Mouse (Mus musculus): ENCODE measurements around the gene Hint3. TPM values are rescaled to one million over a fixed set of nuclear protein-coding genes. Genes with fewer than 3 reads are reported as not detected.
"Not testable (repeated sequence)": the region's sequence is repeated elsewhere in the genome, so short reads cannot be mapped to it uniquely, and the experiment has no call there.

The Hint3 gene
- polyA plus RNA-seq, 1 experiment from 2014 or later = 21.5 TPM

GRCm38 (mm10) chr10:30628444-30628843, 988 bp downstream of the Hint3 start:
- not testable (repeated sequence) for H3K9ac ChIP-seq; H3K4me3 ChIP-seq (replicated peaks); H3K4me2 ChIP-seq (replicated peaks); H3K36me3 ChIP-seq; H3K9me3 ChIP-seq (replicated peaks); H3K27ac ChIP-seq (replicated peaks); ATAC-seq (ENCODE audit: insufficient number of reproducible peaks, low FRiP score, low TSS enrichment, low read depth); H3K27me3 ChIP-seq; H3K4me1 ChIP-seq
- 91% methylated on average over 11 of the region's 11 CpGs for WGBS

GRCm38 (mm10) chr10:30627548-30627947, 1.9 kb downstream of the Hint3 start:
- 37% methylated on average over 1 of the region's 1 CpGs for WGBS
- no peak for ATAC-seq (ENCODE audit: insufficient number of reproducible peaks, low FRiP score, low TSS enrichment, low read depth)
- Histone ChIP-seq H3K4me1 (no peaks in the 10 kb centered on the region), H3K27me3 (no peaks in the 10 kb centered on the region), H3K4me2 (replicated peaks) (no peak overlapping the region), H3K36me3 (no peaks in the 10 kb centered on the region), H3K4me3 (replicated peaks) (no peak overlapping the region), H3K9ac (no peak overlapping the region), H3K27ac (replicated peaks) (no peak overlapping the region), H3K9me3 (replicated peaks) (no peaks in the 10 kb centered on the region)

- Histone ChIP-seq H3K27ac (replicated peaks) (no peak overlapping the region), H3K36me3 (no peaks in the 10 kb centered on the region), H3K4me1 (no peaks in the 10 kb centered on the region), H3K27me3 (no peaks in the 10 kb centered on the region), H3K9ac (no peak overlapping the region), H3K9me3 (replicated peaks) (no peaks in the 10 kb centered on the region), H3K4me2 (replicated peaks) (no peak overlapping the region), H3K4me3 (replicated peaks) (no peak overlapping the region)
- no peak for ATAC-seq (ENCODE audit: insufficient number of reproducible peaks, low FRiP score, low TSS enrichment, low read depth)
- 51% methylated on average over 5 of the region's 5 CpGs for WGBS
These were observed 5.0 kb downstream of the Hint3 start for GRCm38 (mm10) chr10:30624161-30625019.

GRCm38 (mm10) chr10:30622928-30623327, 6.5 kb downstream of the Hint3 start:
- no peak for ATAC-seq (ENCODE audit: insufficient number of reproducible peaks, low FRiP score, low TSS enrichment, low read depth)
- H3K9me3 ChIP-seq (replicated peaks) = no peaks in the 10 kb centered on the region
- H3K4me1 ChIP-seq = no peaks in the 10 kb centered on the region
- no peak overlapping the region for H3K4me3 ChIP-seq (replicated peaks)
- H3K27me3 ChIP-seq = no peaks in the 10 kb centered on the region
- no peaks in the 10 kb centered on the region for H3K36me3 ChIP-seq
- H3K4me2 ChIP-seq (replicated peaks) = no peak overlapping the region
- no peak overlapping the region for H3K9ac ChIP-seq
- no peak overlapping the region for H3K27ac ChIP-seq (replicated peaks)

- 39% methylated on average over 3 of the region's 3 CpGs for WGBS
- H3K4me1 ChIP-seq = 0 out of 2 replicates have a peak, but pooled peaks cover 3% of the 10 kb centered on the region
- no peaks in the 10 kb centered on the region for H3K27me3 ChIP-seq
- H3K36me3 ChIP-seq = no peaks in the 10 kb centered on the region
- no peaks in the 10 kb centered on the region for H3K9me3 ChIP-seq (replicated peaks)
- ATAC-seq (ENCODE audit: insufficient number of reproducible peaks, low FRiP score, low TSS enrichment, low read depth) = no peak
- H3K27ac ChIP-seq (replicated peaks) = peak overlapping the region; percentile 97; the same call in 1 of the 2 replicates
- peak overlapping the region; percentile 62 for H3K4me3 ChIP-seq (replicated peaks)
- H3K9ac ChIP-seq = 0 out of 2 replicates have a peak overlapping the region, but pooled peaks have one; percentile 57
- peak overlapping the region; percentile 71 for H3K4me2 ChIP-seq (replicated peaks)
These were observed 10.6 kb downstream of the Hint3 start for GRCm38 (mm10) chr10:30618918-30619210.

GRCm38 (mm10) chr10:30618091-30618917, 11.1 kb downstream of the Hint3 start:
- no peaks in the 10 kb centered on the region for H3K27me3 ChIP-seq
- ATAC-seq (ENCODE audit: insufficient number of reproducible peaks, low FRiP score, low TSS enrichment, low read depth) = peak; percentile 100
- H3K27ac ChIP-seq (replicated peaks) = peak overlapping the region; percentile 97
- H3K9ac ChIP-seq = peak overlapping the region; percentile 57
- peak overlapping the region; percentile 71 for H3K4me2 ChIP-seq (replicated peaks)
- H3K36me3 ChIP-seq = no peaks in the 10 kb centered on the region
- no peaks in the 10 kb centered on the region for H3K9me3 ChIP-seq (replicated peaks)
- H3K4me3 ChIP-seq (replicated peaks) = peak overlapping the region; percentile 62
- 0 out of 2 replicates have a peak, but pooled peaks cover 3% of the 10 kb centered on the region for H3K4me1 ChIP-seq
- under 1% methylated on average over 49 of the region's 49 CpGs for WGBS

- Histone ChIP-seq H3K9me3 (replicated peaks) (no peaks in the 10 kb centered on the region), H3K4me3 (replicated peaks) (no peak overlapping the region), H3K36me3 (no peaks in the 10 kb centered on the region; the same call in 1 of the 2 replicates), H3K4me1 (0 out of 2 replicates have a peak, but pooled peaks cover 3% of the 10 kb centered on the region), H3K4me2 (replicated peaks) (no peak overlapping the region), H3K27ac (replicated peaks) (no peak overlapping the region), H3K9ac (no peak overlapping the region), H3K27me3 (no peaks in the 10 kb centered on the region)
- 83% methylated on average over 4 of the region's 4 CpGs for WGBS
- ATAC-seq (ENCODE audit: insufficient number of reproducible peaks, low FRiP score, low TSS enrichment, low read depth) = no peak
These were observed 16.4 kb downstream of the Hint3 start for GRCm38 (mm10) chr10:30613039-30613438.

GRCm38 (mm10) chr10:30609614-30610013, 19.8 kb downstream of the Hint3 start:
- H3K27me3 ChIP-seq = no peaks in the 10 kb centered on the region
- H3K4me3 ChIP-seq (replicated peaks) = no peak overlapping the region
- H3K9ac ChIP-seq = no peak overlapping the region
- H3K9me3 ChIP-seq (replicated peaks) = no peaks in the 10 kb centered on the region
- no peak overlapping the region for H3K27ac ChIP-seq (replicated peaks)
- no peaks in the 10 kb centered on the region; the same call in 1 of the 2 replicates for H3K36me3 ChIP-seq
- ATAC-seq (ENCODE audit: insufficient number of reproducible peaks, low FRiP score, low TSS enrichment, low read depth) = no peak
- no peaks in the 10 kb centered on the region for H3K4me1 ChIP-seq
- no peak overlapping the region for H3K4me2 ChIP-seq (replicated peaks)

- no peaks in the 10 kb centered on the region; the same call in 1 of the 2 replicates for H3K36me3 ChIP-seq
- H3K4me2 ChIP-seq (replicated peaks) = no peak overlapping the region
- H3K4me3 ChIP-seq (replicated peaks) = no peak overlapping the region
- H3K27ac ChIP-seq (replicated peaks) = no peak overlapping the region
- H3K27me3 ChIP-seq = no peaks in the 10 kb centered on the region
- no peaks in the 10 kb centered on the region for H3K9me3 ChIP-seq (replicated peaks)
- H3K9ac ChIP-seq = no peak overlapping the region
- H3K4me1 ChIP-seq = no peaks in the 10 kb centered on the region
- ATAC-seq (ENCODE audit: insufficient number of reproducible peaks, low FRiP score, low TSS enrichment, low read depth) = no peak
- 62% methylated on average over 2 of the region's 2 CpGs for WGBS
These were observed 21.3 kb downstream of the Hint3 start for GRCm38 (mm10) chr10:30608109-30608508.

GRCm38 (mm10) chr10:30600542-30600966, 28.9 kb downstream of the Hint3 start, which contains the start of gene Trmt11:
Gene Trmt11, minus strand, starts transcription at chr10:30600749.
- under 1% methylated on average over 28 of the region's 28 CpGs for WGBS
- Histone ChIP-seq H3K9ac (peak within 1 kb of the TSS; percentile 74), H3K4me3 (replicated peaks) (peak within 1 kb of the TSS; percentile 78), H3K36me3 (peaks cover 8% of the 10 kb centered on the region; the same call in 1 of the 2 replicates), H3K27me3 (no peaks in the 10 kb centered on the region), H3K9me3 (replicated peaks) (no peaks in the 10 kb centered on the region), H3K4me1 (0 out of 2 replicates have a peak, but pooled peaks cover 11% of the 10 kb centered on the region), H3K4me2 (replicated peaks) (peak within 1 kb of the TSS; percentile 67), H3K27ac (replicated peaks) (peak within 1 kb of the TSS; percentile 89)
- ATAC-seq (ENCODE audit: insufficient number of reproducible peaks, low FRiP score, low TSS enrichment, low read depth) = peak; percentile 92

GRCm38 (mm10) chr10:30600094-30600534, 29.3 kb downstream of the Hint3 start:
- Histone ChIP-seq H3K4me3 (replicated peaks) (peak overlapping the region; percentile 78), H3K4me1 (0 out of 2 replicates have a peak, but pooled peaks cover 11% of the 10 kb centered on the region), H3K27ac (replicated peaks) (peak overlapping the region; percentile 89), H3K27me3 (no peaks in the 10 kb centered on the region), H3K36me3 (peaks cover 10% of the 10 kb centered on the region; the same call in 1 of the 2 replicates), H3K4me2 (replicated peaks) (peak overlapping the region; percentile 67), H3K9me3 (replicated peaks) (no peaks in the 10 kb centered on the region), H3K9ac (peak overlapping the region; percentile 74)
- 0% methylated on average over 21 of the region's 27 CpGs for WGBS
- ATAC-seq (ENCODE audit: insufficient number of reproducible peaks, low FRiP score, low TSS enrichment, low read depth) = peak; percentile 77

Measured in embryonic facial prominence, embryonic 15.5 days (tissue).